Mouse (Mus musculus): Measurements from ENCODE around the gene Rap1b. TPM values are rescaled to one million over a fixed set of nuclear protein-coding genes. Genes with fewer than 3 reads are reported as not detected.
A peak's percentile ranks its signal among the peaks of the same experiment; 100 is the strongest.

Gene Rap1b
- polyA plus RNA-seq, 1 experiment from 2014 or later, result 160 TPM

GRCm38 (mm10) chr10:117856001-117856720, 10.3 kb upstream of the Rap1b start:
- 77% methylated on average over 8 of the region's 8 CpGs for WGBS
- Histone ChIP-seq H3K4me2 (replicated peaks) (no peak overlapping the region), H3K36me3 (no peaks in the 10 kb centered on the region), H3K4me3 (no peak overlapping the region), H3K4me1 (no peaks in the 10 kb centered on the region), H3K27me3 (no peaks in the 10 kb centered on the region), H3K9ac (no peak overlapping the region), H3K27ac (no peak overlapping the region), H3K9me3 (no peaks in the 10 kb centered on the region)
- no peak for ATAC-seq (ENCODE audit: insufficient number of reproducible peaks, insufficient read depth, low FRiP score, low TSS enrichment)

GRCm38 (mm10) chr10:117852648-117853192, 6.9 kb upstream of the Rap1b start:
- 87% methylated on average over 10 of the region's 10 CpGs for WGBS
- H3K4me3 ChIP-seq, result no peak overlapping the region
- no peak overlapping the region for H3K4me2 ChIP-seq (replicated peaks)
- no peaks in the 10 kb centered on the region for H3K9me3 ChIP-seq
- no peaks in the 10 kb centered on the region for H3K4me1 ChIP-seq
- H3K27me3 ChIP-seq, result no peaks in the 10 kb centered on the region
- H3K27ac ChIP-seq, result no peak overlapping the region
- no peaks in the 10 kb centered on the region for H3K36me3 ChIP-seq
- ATAC-seq (ENCODE audit: insufficient number of reproducible peaks, insufficient read depth, low FRiP score, low TSS enrichment), result no peak
- no peak overlapping the region for H3K9ac ChIP-seq

- no peaks in the 10 kb centered on the region for H3K36me3 ChIP-seq
- peaks cover 14% of the 10 kb centered on the region for H3K4me1 ChIP-seq
- H3K4me2 ChIP-seq (replicated peaks), result no peak overlapping the region
- no peak overlapping the region for H3K4me3 ChIP-seq
- H3K27me3 ChIP-seq, result no peaks in the 10 kb centered on the region
- WGBS, result 58% methylated on average over 3 of the region's 3 CpGs
- no peak overlapping the region for H3K9ac ChIP-seq
- H3K9me3 ChIP-seq, result no peaks in the 10 kb centered on the region
- no peak for ATAC-seq (ENCODE audit: insufficient number of reproducible peaks, insufficient read depth, low FRiP score, low TSS enrichment)
- no peak overlapping the region for H3K27ac ChIP-seq
Measured at GRCm38 (mm10) chr10:117848981-117849380, 3.1 kb upstream of the Rap1b start.

DNA sequence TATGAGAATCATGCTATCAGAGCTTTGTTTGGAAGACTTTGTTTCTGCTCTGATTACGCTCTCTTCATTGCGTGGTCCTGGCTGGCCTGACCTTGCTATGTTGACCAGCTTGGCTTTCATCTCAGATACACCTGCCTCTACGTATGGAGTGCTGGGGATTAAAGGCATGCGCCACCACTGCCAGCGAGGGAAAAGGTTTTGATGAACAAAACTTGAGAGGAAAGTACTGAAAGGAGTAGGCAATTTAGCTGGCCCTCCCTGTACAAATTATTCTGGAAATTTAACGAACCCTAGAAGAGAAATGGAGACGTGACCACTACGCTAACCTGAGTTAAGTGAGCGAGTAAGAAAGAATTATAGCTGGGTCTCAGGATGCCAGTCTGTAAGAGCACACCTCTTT, 961 bp upstream of the Rap1b start:
- H3K27me3 ChIP-seq, result no peaks in the 10 kb centered on the region
- no peak for ATAC-seq (ENCODE audit: insufficient number of reproducible peaks, insufficient read depth, low FRiP score, low TSS enrichment)
- H3K9me3 ChIP-seq, result no peaks in the 10 kb centered on the region
- H3K27ac ChIP-seq, result peak overlapping the region; percentile 96
- peaks cover 20% of the 10 kb centered on the region for H3K4me1 ChIP-seq
- H3K4me3 ChIP-seq, result peak overlapping the region; percentile 85; the same call in 1 of the 2 replicates
- 42% methylated on average over 9 of the region's 9 CpGs for WGBS
- 0 out of 2 replicates have a peak overlapping the region, but pooled peaks have one; percentile 98 for H3K9ac ChIP-seq
- H3K4me2 ChIP-seq (replicated peaks), result peak overlapping the region; percentile 48
- H3K36me3 ChIP-seq, result no peaks in the 10 kb centered on the region

GRCm38 (mm10) chr10:117846260-117846632, 411 bp upstream of the Rap1b start:
- Histone ChIP-seq H3K9ac (peak overlapping the region; percentile 98), H3K36me3 (no peaks in the 10 kb centered on the region), H3K9me3 (no peaks in the 10 kb centered on the region), H3K4me2 (replicated peaks) (peak overlapping the region; percentile 48), H3K27me3 (no peaks in the 10 kb centered on the region), H3K4me3 (peak overlapping the region; percentile 85), H3K27ac (peak overlapping the region; percentile 96), H3K4me1 (peaks cover 20% of the 10 kb centered on the region)
- under 1% methylated on average over 21 of the region's 21 CpGs for WGBS
- ATAC-seq (ENCODE audit: insufficient number of reproducible peaks, insufficient read depth, low FRiP score, low TSS enrichment), result peak; percentile 89

- 1% methylated on average over 43 of the region's 52 CpGs for WGBS
- Histone ChIP-seq H3K4me3 (peak overlapping the region; percentile 85), H3K27ac (peak overlapping the region; percentile 96), H3K9me3 (no peaks in the 10 kb centered on the region), H3K4me1 (peaks cover 20% of the 10 kb centered on the region), H3K9ac (peak overlapping the region; percentile 98), H3K36me3 (no peaks in the 10 kb centered on the region), H3K27me3 (no peaks in the 10 kb centered on the region), H3K4me2 (replicated peaks) (peak overlapping the region; percentile 48)
- ATAC-seq (ENCODE audit: insufficient number of reproducible peaks, insufficient read depth, low FRiP score, low TSS enrichment), result peak; percentile 37; the same call in 1 of the 2 replicates
Measured at GRCm38 (mm10) chr10:117844782-117845596, 846 bp downstream of the Rap1b start.

GRCm38 (mm10) chr10:117844279-117844678, 1.6 kb downstream of the Rap1b start:
- no peaks in the 10 kb centered on the region for H3K36me3 ChIP-seq
- WGBS, result 45% methylated on average over 5 of the region's 5 CpGs
- H3K9me3 ChIP-seq, result no peaks in the 10 kb centered on the region
- H3K9ac ChIP-seq, result peak overlapping the region; percentile 98; the same call in 1 of the 2 replicates
- H3K4me2 ChIP-seq (replicated peaks), result peak overlapping the region; percentile 48
- H3K27me3 ChIP-seq, result no peaks in the 10 kb centered on the region
- peak overlapping the region; percentile 85 for H3K4me3 ChIP-seq
- peaks cover 20% of the 10 kb centered on the region for H3K4me1 ChIP-seq
- no peak for ATAC-seq (ENCODE audit: insufficient number of reproducible peaks, insufficient read depth, low FRiP score, low TSS enrichment)
- no peak overlapping the region for H3K27ac ChIP-seq

- no peak overlapping the region for H3K9ac ChIP-seq
- H3K4me2 ChIP-seq (replicated peaks), result peak overlapping the region; percentile 48
- H3K27ac ChIP-seq, result no peak overlapping the region
- no peaks in the 10 kb centered on the region for H3K27me3 ChIP-seq
- no peaks in the 10 kb centered on the region for H3K36me3 ChIP-seq
- no peak overlapping the region for H3K4me3 ChIP-seq
- no peaks in the 10 kb centered on the region for H3K9me3 ChIP-seq
- no peak for ATAC-seq (ENCODE audit: insufficient number of reproducible peaks, insufficient read depth, low FRiP score, low TSS enrichment)
- WGBS, result 71% methylated on average over 5 of the region's 5 CpGs
- peaks cover 20% of the 10 kb centered on the region for H3K4me1 ChIP-seq
Measured at GRCm38 (mm10) chr10:117843690-117844089, 2.1 kb downstream of the Rap1b start.

- Histone ChIP-seq H3K4me1 (peaks cover 12% of the 10 kb centered on the region), H3K4me2 (replicated peaks) (no peak overlapping the region), H3K27ac (no peak overlapping the region), H3K36me3 (no peaks in the 10 kb centered on the region), H3K4me3 (no peak overlapping the region), H3K9ac (no peak overlapping the region), H3K27me3 (no peaks in the 10 kb centered on the region), H3K9me3 (no peaks in the 10 kb centered on the region)
- ATAC-seq (ENCODE audit: insufficient number of reproducible peaks, insufficient read depth, low FRiP score, low TSS enrichment), result no peak
- 89% methylated on average over 1 of the region's 1 CpGs for WGBS
Measured at GRCm38 (mm10) chr10:117841765-117842164, 4.1 kb downstream of the Rap1b start.

DNA sequence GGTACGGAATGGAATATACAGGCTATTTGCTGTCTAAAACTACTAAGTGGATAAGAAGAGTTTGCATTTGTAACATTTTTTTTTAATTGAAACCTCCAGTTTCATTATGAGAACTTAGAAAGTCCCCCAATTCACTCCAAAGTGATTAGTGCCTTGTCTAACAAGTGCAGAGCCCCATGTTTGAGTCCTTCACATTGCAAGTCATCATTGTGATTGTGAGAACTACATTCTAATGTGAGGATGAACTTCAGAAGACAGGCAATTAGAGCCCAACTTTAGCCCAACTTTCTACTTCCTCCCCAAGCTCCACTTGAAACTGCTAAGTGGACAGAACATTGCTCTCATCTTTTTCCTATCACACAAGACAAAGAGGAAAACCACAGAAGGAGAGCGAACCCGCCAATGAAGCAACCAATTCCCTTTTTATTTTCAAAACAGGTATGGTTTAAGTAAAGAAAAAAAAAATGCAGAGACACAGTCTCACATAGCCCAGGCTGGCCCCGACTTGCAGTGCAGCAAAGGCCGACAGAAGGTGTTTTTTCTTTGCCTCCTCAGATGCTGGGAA, 5.3 kb downstream of the Rap1b start:
- 90% methylated on average over 5 of the region's 5 CpGs for WGBS
- no peak overlapping the region for H3K4me2 ChIP-seq (replicated peaks)

DNA sequence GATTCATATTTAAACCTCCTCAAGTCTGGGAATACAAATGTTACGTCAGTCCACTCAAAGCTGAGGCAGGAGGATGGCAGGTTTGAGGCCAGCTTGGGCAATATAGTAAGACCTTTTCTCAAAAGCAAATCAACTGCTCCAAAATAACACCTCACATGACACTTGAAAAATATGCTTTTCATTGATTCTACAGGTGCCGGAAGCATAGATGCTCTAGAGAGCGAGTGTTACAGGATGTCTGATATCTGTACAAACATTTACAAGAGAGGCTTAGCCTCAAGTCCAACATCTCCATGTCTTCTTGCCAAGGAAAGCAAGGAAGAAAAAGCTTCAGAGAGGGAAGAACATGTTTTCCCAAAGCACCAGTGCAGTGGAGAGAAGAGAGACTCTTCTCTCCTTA, 6.1 kb downstream of the Rap1b start:
- Histone ChIP-seq H3K4me1 (peaks cover 10% of the 10 kb centered on the region; the same call in 1 of the 2 replicates), H3K4me2 (replicated peaks) (no peak overlapping the region), H3K9ac (no peak overlapping the region), H3K36me3 (no peaks in the 10 kb centered on the region), H3K4me3 (no peak overlapping the region), H3K9me3 (no peaks in the 10 kb centered on the region), H3K27ac (no peak overlapping the region), H3K27me3 (no peaks in the 10 kb centered on the region)
- 91% methylated on average over 3 of the region's 3 CpGs for WGBS
- ATAC-seq (ENCODE audit: insufficient number of reproducible peaks, insufficient read depth, low FRiP score, low TSS enrichment), result no peak

More for the DNA sequence above, 5.3 kb downstream of the Rap1b start:
- H3K4me3 ChIP-seq, result no peak overlapping the region
- no peak for ATAC-seq (ENCODE audit: insufficient number of reproducible peaks, insufficient read depth, low FRiP score, low TSS enrichment)
- H3K36me3 ChIP-seq, result no peaks in the 10 kb centered on the region
- H3K4me1 ChIP-seq, result peaks cover 10% of the 10 kb centered on the region; the same call in 1 of the 2 replicates
- no peak overlapping the region for H3K27ac ChIP-seq
- no peaks in the 10 kb centered on the region for H3K9me3 ChIP-seq
- H3K27me3 ChIP-seq, result no peaks in the 10 kb centered on the region
- no peak overlapping the region for H3K9ac ChIP-seq

Measured in embryonic facial prominence, embryonic 12.5 days (tissue).